Mouse (Mus musculus) thymus, adult 2 months (tissue): ENCODE results near the gene Ttc30a2. TPM values are rescaled to one million over a fixed set of nuclear protein-coding genes. Genes with fewer than 3 reads are reported as not detected.
"Not testable (repeated sequence)": the region's sequence is repeated elsewhere in the genome, so short reads cannot be mapped to it uniquely, and the experiment has no call there.

Source experiments
- DNase-seq: peaks from one replicate; pipeline ENCODE4 v3.0.0; 2021
- H3K27ac ChIP-seq: fragments of 200-500 bp; 2 replicates; pipeline ENCODE4 v1.5.1; 2012; ENCODE audit warnings: low read length, control low read depth; ENCODE audit not compliant: control insufficient read depth, insufficient read depth
- H3K27me3 ChIP-seq: fragments of 200-500 bp; 2 replicates; pipeline ENCODE4 v1.6.1; 2012; ENCODE audit warnings: mild to moderate bottlenecking, low read length, moderate library complexity, mixed read lengths; ENCODE audit not compliant: control insufficient read depth, insufficient read depth
- H3K36me3 ChIP-seq: fragments of 200-500 bp; 2 replicates; pipeline ENCODE4 v1.6.1; 2012; ENCODE audit warnings: mild to moderate bottlenecking, low read length, moderate library complexity; ENCODE audit not compliant: control insufficient read depth, insufficient read depth
- H3K4me1 ChIP-seq: fragments of 200-500 bp; replicated peaks from 2 replicates; pipeline ENCODE4 v1.6.1; 2012; ENCODE audit warnings: low read length; ENCODE audit not compliant: control insufficient read depth, insufficient read depth
- H3K4me3 ChIP-seq: fragments of 200-500 bp; 2 replicates; pipeline ENCODE4 v1.5.1; 2012; ENCODE audit warnings: mild to moderate bottlenecking, low read length, control low read depth, moderate library complexity; ENCODE audit not compliant: control insufficient read depth, insufficient read depth
- CTCF ChIP-seq: fragments of 200-500 bp; IDR thresholded peaks from 2 replicates; pipeline ENCODE4 v1.5.1; 2012; ENCODE audit warnings: mild to moderate bottlenecking, control low read depth, low read length, moderate library complexity, borderline replicate concordance; ENCODE audit not compliant: control insufficient read depth, poor library complexity, insufficient read depth; ENCODE audit errors: extremely low read depth
- POLR2A ChIP-seq: fragments of 200-500 bp; IDR thresholded peaks from 2 replicates; pipeline ENCODE4 v1.6.1; 2012; ENCODE audit warnings: mild to moderate bottlenecking, low read length, control low read depth, moderate library complexity; ENCODE audit not compliant: control insufficient read depth, poor library complexity, insufficient read depth; ENCODE audit errors: extremely low read depth
- WGBS: fragments of 180-500 bp; shearing (Covaris S2); methylation state at CpG from one replicate; pipeline ENCODE4 v1.1.7; 2018; 5-methylcytosine and 5-hydroxymethylcytosine counted together
- polyA plus RNA-seq: library from polyadenylated mRNA; depleted of rRNA; stranded (reverse); fragments of >200 nt; gene quantifications from 2 replicates; pipeline ENCODE4 v1.2.3, GENCODE M21; 2012; rRNA removed

The Ttc30a2 gene
- polyA plus RNA-seq = 0.19 and 0.24 TPM in 2 replicates

DNA sequence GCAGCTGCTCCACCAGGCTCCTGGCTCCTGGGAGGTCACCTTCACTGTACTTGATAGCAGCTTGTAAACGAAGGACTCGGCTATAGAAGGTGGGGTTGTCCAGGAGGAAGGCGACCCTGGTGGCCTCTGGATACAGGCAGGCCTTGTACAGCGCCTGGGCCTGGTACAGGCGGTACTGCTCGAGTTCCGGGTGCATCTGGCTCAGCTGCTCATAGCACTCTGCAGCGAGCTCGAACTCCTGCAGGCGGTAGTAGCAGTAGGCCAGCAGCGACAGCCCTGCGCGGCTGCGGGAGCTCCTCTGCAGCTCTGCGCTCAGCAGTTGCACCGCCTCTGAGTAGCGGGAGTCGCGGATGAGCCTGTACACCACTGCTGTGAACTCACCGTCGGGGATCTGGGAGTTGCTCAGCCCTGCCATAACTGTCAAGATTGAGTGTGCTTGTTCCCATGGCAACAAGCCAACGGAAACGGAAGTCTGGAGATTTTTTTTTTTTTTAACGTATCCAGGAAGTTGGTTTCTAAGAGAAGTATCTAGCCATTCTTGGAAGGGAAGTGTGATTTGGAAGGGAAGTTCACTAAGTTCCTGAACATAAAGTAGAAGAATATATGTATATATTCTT is at the start of gene Ttc30a2:
Gene Ttc30a2, minus strand, starts transcription at position 419 of the 617 bp plus-strand sequence.
- H3K27ac ChIP-seq, H3K36me3 ChIP-seq, DNase-seq, H3K27me3 ChIP-seq, H3K4me3 ChIP-seq, H3K4me1 ChIP-seq: not testable (repeated sequence)
- WGBS = 83% methylated on average over 23 of the region's 24 CpGs

DNA sequence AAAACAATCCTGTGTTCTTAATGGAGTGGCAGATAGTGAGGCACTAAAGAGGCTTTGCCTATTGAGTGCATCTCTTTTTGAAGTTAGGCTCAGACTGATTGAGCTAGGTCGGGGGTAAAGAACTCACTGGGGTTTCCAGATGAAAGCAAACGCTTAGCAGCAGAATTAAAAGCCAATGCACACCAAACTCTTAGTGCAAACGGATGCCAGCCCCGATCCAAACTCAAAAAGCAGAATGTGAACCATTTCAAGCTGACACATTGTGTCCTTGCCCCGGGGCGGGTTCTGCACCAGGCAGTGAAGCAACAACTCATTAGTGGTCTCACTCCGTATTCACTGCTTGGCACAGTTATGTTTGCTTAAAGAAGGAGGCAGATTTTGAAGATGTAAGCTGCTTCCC is 38.9 kb upstream of the Ttc30a2 start:
- no peaks in the 10 kb centered on the region for H3K4me1 ChIP-seq
- no peak for DNase-seq
- H3K4me3 ChIP-seq = no peak overlapping the region
- no peak overlapping the region for H3K27ac ChIP-seq
- no peaks in the 10 kb centered on the region for H3K36me3 ChIP-seq
- no peaks in the 10 kb centered on the region for H3K27me3 ChIP-seq
- TF ChIP-seq CTCF (no peak), POLR2A (no peak)
- 64% methylated on average over 7 of the region's 7 CpGs for WGBS

DNA sequence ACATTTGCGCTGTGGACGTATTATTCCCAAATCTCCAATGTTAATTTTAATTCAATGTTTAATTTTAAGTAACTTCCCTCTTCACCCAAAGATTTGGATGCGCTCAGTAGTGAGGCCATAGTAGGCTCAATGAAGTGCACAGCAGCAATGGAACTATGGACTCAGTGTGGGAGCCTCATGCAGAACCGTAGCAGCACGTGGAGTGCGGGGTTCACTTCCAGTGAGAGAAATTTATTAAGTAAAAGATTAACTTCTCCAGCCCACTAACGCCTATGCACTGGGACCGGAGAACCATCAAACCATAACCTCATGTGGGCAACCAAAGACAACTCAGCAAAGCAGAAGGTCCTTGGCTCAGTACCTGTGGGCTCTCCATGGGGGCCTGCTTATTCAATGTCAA is 38.2 kb upstream of the Ttc30a2 start:
- no peak overlapping the region for H3K27ac ChIP-seq
- TF ChIP-seq CTCF (no peak), POLR2A (no peak)
- H3K4me3 ChIP-seq = no peak overlapping the region
- DNase-seq = no peak
- H3K36me3 ChIP-seq = no peaks in the 10 kb centered on the region
- no peaks in the 10 kb centered on the region for H3K27me3 ChIP-seq
- WGBS = 94% methylated on average over 8 of the region's 8 CpGs
- H3K4me1 ChIP-seq = no peaks in the 10 kb centered on the region

DNA sequence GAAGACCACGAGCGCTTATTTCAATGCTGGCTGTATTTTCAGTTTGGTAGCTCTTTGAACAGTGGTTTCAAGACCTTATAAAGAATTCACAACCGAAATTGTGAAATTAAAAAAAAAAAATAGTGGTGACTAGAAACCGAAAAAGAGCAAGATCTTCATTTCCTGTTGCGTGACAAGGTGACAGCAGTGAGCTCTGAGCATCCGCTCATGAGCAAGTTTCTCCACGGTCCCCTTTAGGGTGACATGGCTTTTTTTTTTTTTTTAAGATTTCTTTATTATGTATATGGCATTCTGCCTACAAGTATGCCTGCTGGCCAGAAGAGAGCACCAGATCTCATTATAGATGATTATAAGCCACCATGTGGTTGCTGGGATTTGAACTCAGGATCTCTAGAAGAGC is 37.5 kb upstream of the Ttc30a2 start:
- 75% methylated on average over 7 of the region's 7 CpGs for WGBS
- H3K4me1 ChIP-seq = no peaks in the 10 kb centered on the region
- H3K36me3 ChIP-seq = no peaks in the 10 kb centered on the region
- no peak for TF ChIP-seq POLR2A
- TF ChIP-seq CTCF = no peak
- no peak overlapping the region for H3K27ac ChIP-seq
- H3K4me3 ChIP-seq = no peak overlapping the region
- no peaks in the 10 kb centered on the region for H3K27me3 ChIP-seq
- no peak for DNase-seq

DNA sequence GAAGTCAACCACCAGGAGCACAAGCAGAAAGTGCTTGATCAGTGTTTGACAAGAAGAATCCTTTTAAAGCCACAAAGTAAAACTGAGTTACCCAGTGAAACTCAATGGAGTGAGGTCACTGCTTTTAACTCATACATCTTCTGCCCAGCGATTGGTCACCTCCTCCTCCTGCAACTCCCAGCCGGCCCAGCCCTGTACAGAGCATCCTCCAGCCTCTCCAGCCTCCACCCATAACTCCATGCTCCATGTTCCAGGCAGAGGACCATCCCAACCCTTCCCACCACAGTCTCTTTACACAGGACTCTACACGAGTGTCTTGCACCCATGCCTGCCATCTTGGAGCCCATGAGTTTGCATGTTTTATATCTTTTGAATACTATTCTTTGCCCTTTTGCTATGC is 36.7 kb upstream of the Ttc30a2 start:
- no peak for DNase-seq
- TF ChIP-seq POLR2A = no peak
- no peak for TF ChIP-seq CTCF
- Histone ChIP-seq H3K27ac (no peak overlapping the region), H3K4me3 (no peak overlapping the region), H3K36me3 (no peaks in the 10 kb centered on the region), H3K27me3 (no peaks in the 10 kb centered on the region), H3K4me1 (no peaks in the 10 kb centered on the region)
- WGBS = 96% methylated on average over 3 of the region's 3 CpGs

DNA sequence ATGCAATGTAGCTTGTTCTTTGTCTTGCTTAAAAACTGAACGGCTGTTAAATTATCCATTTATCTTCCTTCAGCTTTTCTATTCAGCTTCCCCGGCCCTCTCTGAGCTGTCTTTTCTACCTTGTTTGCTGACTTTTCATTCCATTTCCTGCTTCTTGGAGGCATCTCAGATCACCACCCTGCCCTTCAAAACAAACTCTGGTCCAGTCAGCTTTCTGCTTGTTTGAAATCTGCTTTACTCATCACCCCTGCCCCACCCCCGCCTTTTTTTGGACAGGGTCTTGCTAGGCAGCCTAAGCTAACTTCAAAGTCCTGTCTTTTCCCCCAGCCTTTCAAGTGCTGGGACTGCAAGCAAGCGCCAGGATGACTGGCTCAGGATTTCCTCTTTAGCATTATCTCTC is 28.2 kb upstream of the Ttc30a2 start:
- Histone ChIP-seq H3K27ac (no peak overlapping the region), H3K4me1 (no peaks in the 10 kb centered on the region), H3K4me3 (no peak overlapping the region), H3K36me3 (no peaks in the 10 kb centered on the region), H3K27me3 (no peaks in the 10 kb centered on the region)
- no peak for DNase-seq
- TF ChIP-seq CTCF = no peak
- no peak for TF ChIP-seq POLR2A
- WGBS = 63% methylated on average over 4 of the region's 4 CpGs

DNA sequence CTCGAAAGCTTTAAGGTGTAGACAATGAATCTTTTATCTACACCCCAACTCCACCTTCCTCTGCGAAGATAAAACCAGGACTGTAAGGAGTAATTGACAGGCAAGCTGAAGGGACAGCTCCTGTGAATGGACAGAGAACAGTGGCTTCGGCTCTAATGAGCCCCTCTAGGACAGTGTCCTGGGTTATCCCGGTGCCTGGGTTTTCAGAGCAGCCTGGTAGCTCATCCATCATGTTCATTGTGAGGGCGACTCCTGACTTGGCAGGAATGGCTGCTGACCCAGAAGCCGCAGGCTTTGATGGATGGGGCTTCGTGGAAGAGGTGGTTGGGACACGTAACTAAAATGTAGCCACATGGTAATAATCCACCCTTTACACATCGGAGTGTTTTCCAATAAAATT is 24.9 kb upstream of the Ttc30a2 start:
- H3K4me1 ChIP-seq = no peaks in the 10 kb centered on the region
- DNase-seq = no peak
- no peaks in the 10 kb centered on the region for H3K27me3 ChIP-seq
- WGBS = 87% methylated on average over 9 of the region's 9 CpGs
- no peaks in the 10 kb centered on the region for H3K36me3 ChIP-seq
- no peak for TF ChIP-seq CTCF
- H3K4me3 ChIP-seq = no peak overlapping the region
- no peak overlapping the region for H3K27ac ChIP-seq
